Mouse (Mus musculus): ENCODE measurements at regions not wholly inside any gene's neighbourhood (a gene's known extent, or its start where the extent isn't known, plus 50 kb on each side); places are given as distances from the start of the nearest gene placed in this dataset.

GRCm38 (mm10) chr4:83985451-83985850 lies 460.1 kb downstream of the Ccdc171 start:
- no peak for ATAC-seq (replicated peaks; ENCODE audit: poor library complexity)

DNA sequence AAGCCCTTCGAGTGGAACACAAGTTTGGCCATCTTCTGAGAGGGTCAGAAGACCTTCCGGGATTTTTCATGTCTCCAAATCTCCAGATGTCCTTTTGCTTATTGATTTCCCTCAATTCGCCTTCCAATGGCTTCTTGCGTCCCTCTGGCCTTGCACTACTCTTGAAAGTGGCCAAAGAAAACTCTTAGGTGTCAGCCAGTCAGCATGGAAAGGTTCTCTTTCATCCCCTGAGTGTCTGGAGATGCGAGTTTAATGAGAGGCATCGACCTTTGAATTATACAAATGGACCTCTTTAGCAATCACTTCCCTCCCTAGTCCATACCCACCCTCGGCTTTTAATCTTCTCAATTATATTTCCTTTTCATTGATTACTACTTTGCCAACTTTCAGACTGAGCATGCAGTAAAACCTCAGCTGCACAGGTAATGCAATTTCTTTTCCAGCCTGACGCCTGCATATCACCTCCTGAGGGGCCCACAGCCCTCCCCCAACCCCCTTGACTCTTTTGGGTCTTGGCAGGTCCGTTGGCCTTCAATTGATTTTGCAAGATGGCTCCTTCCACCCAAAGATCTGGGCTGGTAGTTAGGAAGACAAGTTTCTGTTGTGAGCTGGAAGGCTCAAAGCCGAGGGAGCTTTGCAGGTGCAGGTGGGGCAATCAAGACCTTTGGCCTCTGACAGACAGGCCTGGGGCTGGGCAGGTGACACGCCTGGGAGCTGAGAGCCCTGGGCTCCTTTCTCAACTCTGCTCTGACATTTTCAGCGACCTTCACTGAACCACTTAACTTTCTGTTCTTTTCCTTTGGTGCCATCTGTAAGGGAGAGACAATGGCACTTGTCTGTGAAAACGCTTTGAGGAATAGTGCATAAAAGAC lies 461.8 kb downstream of the Ccdc171 start:
- ATAC-seq (replicated peaks; ENCODE audit: poor library complexity) = no peak

- ATAC-seq (replicated peaks; ENCODE audit: poor library complexity) = peak; percentile 21
Observed at GRCm38 (mm10) chr4:83987846-83988245, 462.5 kb downstream of the Ccdc171 start.

DNA sequence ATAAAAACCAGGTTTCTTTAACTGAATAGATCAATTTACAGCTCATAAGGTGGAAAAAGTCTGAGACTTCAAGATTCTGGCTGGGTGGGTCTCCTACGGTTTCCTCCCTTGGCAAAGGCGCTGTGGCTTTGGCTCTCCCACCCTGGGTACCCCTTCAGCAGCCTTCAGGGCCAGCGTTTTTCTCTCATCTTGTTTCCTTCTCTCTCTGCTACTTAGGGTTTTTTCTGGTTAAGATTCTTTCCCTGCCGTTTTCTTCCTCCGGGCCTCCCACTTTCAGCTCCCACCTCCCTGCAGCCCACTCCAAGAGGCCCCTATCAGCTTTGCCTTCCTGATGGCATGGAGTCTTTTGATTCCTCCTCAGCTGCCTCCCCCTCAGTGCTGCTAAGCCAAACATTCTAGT lies 463.0 kb downstream of the Ccdc171 start:
- peak; percentile 9 for ATAC-seq (replicated peaks; ENCODE audit: poor library complexity)

DNA sequence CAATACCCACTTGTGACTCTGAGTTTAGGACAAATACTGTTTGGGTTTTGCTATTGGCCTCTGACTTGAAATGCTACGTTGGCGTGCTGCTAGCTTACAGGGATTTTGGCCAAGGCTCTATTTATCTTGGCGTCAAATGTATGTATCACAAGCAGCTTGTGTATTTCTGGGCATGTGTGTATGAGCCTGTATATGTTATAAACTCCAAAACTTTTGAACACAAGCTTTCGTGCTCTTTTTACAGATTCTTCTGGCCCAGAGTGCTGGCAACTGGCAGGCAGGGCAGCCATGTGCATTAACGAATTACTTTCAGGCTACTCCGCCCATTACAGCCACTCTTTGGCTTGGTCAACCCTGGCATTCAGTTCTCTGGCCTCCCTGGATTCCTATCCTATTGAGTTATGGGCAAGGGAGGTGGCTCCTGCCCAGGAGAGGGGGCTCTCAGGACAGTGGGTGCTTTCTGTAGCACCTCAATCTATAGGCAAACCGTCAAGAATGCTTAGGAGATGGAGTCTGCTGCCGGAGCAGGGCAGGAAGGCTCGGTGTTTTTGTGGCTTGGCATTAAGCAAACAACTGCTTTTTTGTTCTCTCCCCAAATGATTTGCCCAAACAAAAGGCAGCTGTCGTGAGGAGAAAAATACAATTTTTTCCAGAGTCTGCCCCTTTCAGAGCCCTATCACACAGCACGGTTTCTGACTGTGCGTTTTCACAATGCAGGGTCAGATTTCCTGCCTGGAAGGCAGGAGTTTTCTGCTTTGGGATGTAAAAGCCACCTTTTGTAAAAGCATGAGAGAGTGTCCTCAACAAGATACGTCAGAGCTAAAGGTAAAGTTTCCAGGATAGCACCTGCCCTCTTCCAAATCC lies 465.0 kb downstream of the Ccdc171 start:
- ATAC-seq (replicated peaks; ENCODE audit: poor library complexity) = no peak

- peak; percentile 86 for ATAC-seq (replicated peaks; ENCODE audit: poor library complexity)
Observed at GRCm38 (mm10) chr4:83991195-83991594, 465.9 kb downstream of the Ccdc171 start.

- peak; percentile 58; the same call in 1 of the 2 replicates for ATAC-seq (replicated peaks; ENCODE audit: poor library complexity)
Observed at GRCm38 (mm10) chr4:83997079-83997478, 471.7 kb downstream of the Ccdc171 start.

- ATAC-seq (replicated peaks; ENCODE audit: poor library complexity) = no peak
Observed at GRCm38 (mm10) chr4:84001645-84002044, 476.3 kb downstream of the Ccdc171 start.

DNA sequence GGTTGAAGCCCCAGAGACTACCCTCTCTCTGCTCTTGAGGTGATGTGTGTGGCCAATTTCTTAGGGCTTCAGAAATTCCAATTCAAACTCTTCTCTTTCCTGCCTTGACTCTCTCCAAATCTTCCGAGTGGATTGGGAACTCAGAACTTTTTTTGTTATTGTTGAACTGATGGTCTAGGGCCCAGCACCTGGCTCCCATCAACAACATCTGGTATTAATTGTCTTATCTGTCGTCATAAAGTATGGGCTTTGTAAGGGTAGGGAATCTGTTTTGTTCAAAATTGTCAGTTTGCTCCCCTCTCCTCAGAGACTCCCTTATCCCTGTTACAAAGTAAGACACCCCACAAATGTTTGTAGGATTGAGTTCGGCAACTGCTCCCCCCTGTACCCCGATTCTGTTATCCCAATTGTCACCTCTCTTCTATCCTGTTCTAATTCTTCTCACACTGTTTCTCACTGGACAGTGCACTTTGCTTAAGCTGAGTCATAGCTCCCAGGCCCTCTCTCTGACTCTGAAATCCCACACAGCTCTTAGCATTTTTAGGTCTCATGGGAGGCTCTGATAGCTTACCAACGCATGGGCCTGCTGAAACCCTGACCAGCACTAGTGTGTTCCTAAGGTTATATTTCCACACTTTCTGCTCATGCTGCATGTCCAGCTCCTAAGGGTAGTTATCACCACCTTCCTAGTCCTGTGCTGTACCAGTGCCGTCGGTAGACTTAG lies 478.9 kb downstream of the Ccdc171 start:
- no peak for ATAC-seq (replicated peaks; ENCODE audit: poor library complexity)

GRCm38 (mm10) chr4:84004786-84005382 lies 479.5 kb downstream of the Ccdc171 start:
- ATAC-seq (replicated peaks; ENCODE audit: poor library complexity) = peak; percentile 54

GRCm38 (mm10) chr4:84011941-84012340 lies 486.6 kb downstream of the Ccdc171 start:
- ATAC-seq (replicated peaks; ENCODE audit: poor library complexity) = no peak

DNA sequence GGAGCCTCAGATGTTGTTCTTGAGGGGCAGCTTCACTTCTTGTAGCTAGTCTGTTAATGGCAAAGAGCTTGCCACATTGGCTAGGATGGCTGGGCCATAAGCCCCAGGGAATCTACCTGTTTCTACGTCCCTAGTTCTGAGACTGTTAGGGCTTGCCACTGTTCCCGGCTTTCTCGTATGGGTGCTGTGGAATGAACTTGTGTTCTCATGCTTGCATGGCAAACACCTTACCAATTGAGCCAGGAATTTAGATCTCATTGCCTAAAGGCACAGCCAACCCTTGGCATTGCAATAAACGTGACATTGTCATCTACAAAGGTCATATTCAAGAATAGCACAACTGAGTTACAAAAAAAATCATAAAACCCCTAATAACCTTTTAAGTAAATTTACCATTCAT lies 489.8 kb downstream of the Ccdc171 start:
- no peak for ATAC-seq (replicated peaks; ENCODE audit: poor library complexity)

DNA sequence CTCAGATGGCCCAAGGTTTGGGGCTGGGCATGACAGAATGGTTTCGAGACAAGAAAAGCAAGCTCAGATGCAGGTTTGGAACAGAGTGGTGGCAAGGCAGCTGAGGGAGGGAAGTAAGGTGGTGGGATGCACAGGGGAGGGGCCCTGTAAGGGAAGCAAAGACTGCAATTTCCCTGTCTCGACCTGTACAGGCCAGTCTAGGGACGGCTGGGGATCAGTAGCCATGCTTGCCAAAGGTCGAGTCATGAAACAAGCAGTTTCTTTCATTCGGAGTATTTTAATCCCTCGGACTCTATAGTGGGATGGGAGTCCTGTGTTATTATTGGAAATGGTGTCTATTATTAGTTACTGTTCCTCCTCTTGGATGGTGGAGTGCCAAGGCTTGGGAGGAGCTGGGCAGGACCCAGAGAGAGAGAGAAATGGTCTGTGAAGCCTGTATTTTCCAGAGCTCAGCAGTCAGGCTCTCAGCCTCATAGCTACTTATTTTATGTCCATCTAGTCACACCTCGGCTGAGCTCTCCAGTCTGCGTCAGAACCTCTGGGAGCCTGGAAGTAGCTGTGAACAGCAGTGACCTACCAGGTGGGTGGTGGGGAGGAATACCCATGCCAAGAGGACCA lies 490.3 kb downstream of the Ccdc171 start:
- ATAC-seq (replicated peaks; ENCODE audit: poor library complexity) = no peak

- ATAC-seq (replicated peaks; ENCODE audit: poor library complexity) = no peak
Observed at GRCm38 (mm10) chr4:84018135-84018534, 492.8 kb downstream of the Ccdc171 start.

- no peak for ATAC-seq (replicated peaks; ENCODE audit: poor library complexity)
Observed at GRCm38 (mm10) chr4:84018774-84019173, 493.4 kb downstream of the Ccdc171 start.

DNA sequence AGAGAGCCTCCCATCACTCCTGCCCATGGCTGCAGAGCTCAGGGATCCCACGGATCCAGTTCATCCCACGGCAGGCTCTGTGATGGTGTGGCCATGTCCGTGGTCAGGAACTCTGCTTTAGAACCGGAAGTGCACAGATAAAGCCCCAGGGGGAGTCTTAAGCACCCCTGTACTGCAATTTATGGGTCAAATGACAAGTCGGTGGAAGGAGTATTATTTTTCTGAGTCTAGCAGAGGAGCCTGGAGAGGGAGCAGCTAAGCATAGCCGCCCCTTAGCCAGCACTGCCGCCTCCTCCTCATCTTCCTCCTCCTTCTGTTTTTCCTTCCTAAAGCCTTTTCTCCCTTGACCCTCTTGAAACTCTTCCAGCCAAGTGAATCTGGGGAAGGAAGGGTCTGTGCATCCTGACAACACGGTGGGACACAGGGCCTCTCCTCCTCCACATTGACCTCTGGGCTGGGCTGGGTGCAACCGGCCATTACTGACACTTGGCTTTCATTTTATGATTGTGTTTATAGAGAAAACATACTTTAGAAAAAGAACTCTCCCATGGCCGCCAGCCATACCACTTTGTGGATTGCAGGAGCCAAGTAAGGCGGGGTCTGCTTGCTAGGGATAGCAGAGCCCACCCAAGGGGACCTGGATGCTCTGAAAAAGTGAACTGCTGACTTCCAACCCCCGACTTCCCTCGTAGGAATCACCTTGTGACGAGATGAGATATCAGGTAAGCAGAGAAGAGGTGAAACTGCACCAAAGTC lies 494.3 kb downstream of the Ccdc171 start:
- ATAC-seq (replicated peaks; ENCODE audit: poor library complexity) = no peak

- ATAC-seq (replicated peaks; ENCODE audit: poor library complexity) = no peak
Observed at GRCm38 (mm10) chr4:84020692-84021091, 495.3 kb downstream of the Ccdc171 start.

DNA sequence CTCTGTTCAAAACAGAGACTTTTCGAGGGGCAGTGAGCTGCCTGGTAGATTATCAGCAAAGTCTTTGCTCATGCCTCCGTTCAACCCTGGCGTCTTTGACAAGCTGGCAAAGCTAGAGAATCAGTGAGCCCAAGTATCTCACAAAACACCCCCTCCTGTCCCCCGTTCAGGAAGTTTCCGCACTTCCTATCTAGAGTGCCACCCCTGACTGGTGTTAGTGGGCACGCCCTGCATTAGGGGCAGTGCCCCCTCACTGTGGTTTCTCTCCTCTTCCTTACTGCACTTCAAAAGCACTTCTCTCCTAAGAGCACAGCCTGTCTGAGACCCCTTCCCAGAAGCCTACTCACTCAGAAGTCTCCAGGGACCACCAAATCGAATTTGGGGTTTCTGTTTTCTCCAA lies 497.0 kb downstream of the Ccdc171 start:
- ATAC-seq (replicated peaks; ENCODE audit: poor library complexity) = peak; percentile 81

- 0 out of 2 replicates have a peak, but pooled peaks have one; percentile 24 for ATAC-seq (replicated peaks; ENCODE audit: poor library complexity)
Observed at GRCm38 (mm10) chr4:84026144-84026543, 500.8 kb downstream of the Ccdc171 start.

- no peak for ATAC-seq (replicated peaks; ENCODE audit: poor library complexity)
Observed at GRCm38 (mm10) chr4:84028120-84028519, 502.8 kb downstream of the Ccdc171 start.

Measured in megakaryocyte progenitor cell, adult 5-6 weeks (primary cell).